Mouse (Mus musculus) hindbrain, embryonic 16.5 days (tissue): ENCODE measurements around the gene Tgif2lx2. TPM values are rescaled to one million over a fixed set of nuclear protein-coding genes. Genes with fewer than 3 reads are reported as not detected.
"Not testable (repeated sequence)": the region's sequence is repeated elsewhere in the genome, so short reads cannot be mapped to it uniquely, and the experiment has no call there.

ENCODE experiments used
- ATAC-seq: fragments of 200-750 bp; cut with Nextera tagmentation; 2 replicates; pipeline ENCODE4 v1.8.0; 2017; ENCODE audit warnings: moderate TSS enrichment, moderate library complexity
- H3K27ac ChIP-seq: fragments of 300-500 bp; sonication (generic); 2 replicates; pipeline ENCODE4 v1.5.1; 2014; ENCODE audit warnings: low read depth, mild to moderate bottlenecking, control low read depth, low read length, moderate library complexity
- H3K27me3 ChIP-seq: fragments of 300-500 bp; sonication (generic); replicated peaks from 2 replicates; pipeline ENCODE4 v1.6.1; 2014; ENCODE audit warnings: low read length; ENCODE audit not compliant: control insufficient read depth, insufficient read depth
- H3K36me3 ChIP-seq: fragments of 300-500 bp; sonication (generic); 2 replicates; pipeline ENCODE4 v1.6.1; 2014; ENCODE audit warnings: mild to moderate bottlenecking, low read length, moderate library complexity, mixed read lengths; ENCODE audit not compliant: control insufficient read depth, insufficient read depth
- H3K4me1 ChIP-seq: fragments of 300-500 bp; sonication (generic); 2 replicates; pipeline ENCODE4 v1.6.1; 2014; ENCODE audit warnings: low read depth, low read length; ENCODE audit not compliant: control insufficient read depth, insufficient read depth
- H3K4me2 ChIP-seq: fragments of 300-500 bp; sonication (generic); 2 replicates; pipeline ENCODE4 v1.6.1; 2014; ENCODE audit warnings: mild to moderate bottlenecking, low read length, control low read depth, moderate library complexity
- H3K4me3 ChIP-seq: fragments of 300-500 bp; sonication (generic); 2 replicates; pipeline ENCODE4 v1.5.1; 2014; ENCODE audit warnings: mild to moderate bottlenecking, low read length, control low read depth, moderate library complexity
- H3K9ac ChIP-seq: fragments of 300-500 bp; sonication (generic); 2 replicates; pipeline ENCODE4 v1.6.1; 2014; ENCODE audit warnings: low read depth, mild to moderate bottlenecking, control low read depth, low read length, moderate library complexity
- H3K9me3 ChIP-seq: fragments of 300-500 bp; sonication (generic); 2 replicates; pipeline ENCODE4 v1.6.1; 2014; ENCODE audit warnings: mild to moderate bottlenecking, low read length, moderate library complexity; ENCODE audit not compliant: control insufficient read depth
- WGBS: fragments of 180-500 bp; shearing (Covaris S2); extraction: QIAGEN DNeasy Blood & Tissue Kit; methylation state at CpG from one replicate; pipeline ENCODE4 v1.1.7; 2014; 5-methylcytosine and 5-hydroxymethylcytosine counted together
- polyA plus RNA-seq: library from polyadenylated mRNA; unstranded; fragments of >200 nt; fragmentation: Nextera tagmentation; extraction: Ambion mirVana; gene quantifications from 2 replicates; pipeline ENCODE4 v1.2.1, GENCODE M21; 2015

Gene Tgif2lx2
- polyA plus RNA-seq = not detected in 2 replicates

GRCm38 (mm10) chrX:118426927-118427326 lies at the start of gene Tgif2lx2:
Gene Tgif2lx2 (plus strand): TSS chrX:118427227.
- not testable (repeated sequence) for H3K9me3 ChIP-seq, H3K36me3 ChIP-seq, H3K4me1 ChIP-seq, H3K27ac ChIP-seq, H3K4me3 ChIP-seq, ATAC-seq, H3K9ac ChIP-seq, H3K27me3 ChIP-seq, H3K4me2 ChIP-seq
- WGBS = no CpG with 5 or more reads among the region's 5 CpGs

Other genes with a start within 250 kb of the Tgif2lx2 start
- gene Tgif2lx1, start 53.5 kb downstream of the Tgif2lx2 start, polyA plus RNA-seq = not detected in 2 replicates